Mouse (Mus musculus) midbrain, embryonic 12.5 days (tissue): ENCODE results near the gene Alox12. TPM values are rescaled to one million over a fixed set of nuclear protein-coding genes. Genes with fewer than 3 reads are reported as not detected.

Source experiments
- ATAC-seq: fragments of 200-750 bp; cut with Nextera tagmentation; 2 replicates; pipeline ENCODE4 v1.8.0; 2017; ENCODE audit warnings: low read depth, moderate TSS enrichment, moderate library complexity; ENCODE audit not compliant: low FRiP score
- H3K27ac ChIP-seq: fragments of 300-500 bp; sonication (generic); replicated peaks from 2 replicates; pipeline ENCODE4 v1.5.1; 2016; ENCODE audit warnings: mild to moderate bottlenecking
- H3K27me3 ChIP-seq: fragments of 300-500 bp; sonication (generic); 2 replicates; pipeline ENCODE4 v1.6.1; 2016; ENCODE audit warnings: mild to moderate bottlenecking
- H3K36me3 ChIP-seq: fragments of 300-500 bp; sonication (generic); 2 replicates; pipeline ENCODE4 v1.6.1; 2016
- H3K4me1 ChIP-seq: fragments of 300-500 bp; sonication (generic); 2 replicates; pipeline ENCODE4 v1.6.1; 2016
- H3K4me2 ChIP-seq: fragments of 300-500 bp; sonication (generic); replicated peaks from 2 replicates; pipeline ENCODE4 v1.6.1; 2016; ENCODE audit warnings: mild to moderate bottlenecking, moderate library complexity
- H3K4me3 ChIP-seq: fragments of 300-500 bp; sonication (generic); 2 replicates; pipeline ENCODE4 v1.5.1; 2016; ENCODE audit warnings: mild to moderate bottlenecking
- H3K9ac ChIP-seq: fragments of 300-500 bp; sonication (generic); replicated peaks from 2 replicates; pipeline ENCODE4 v1.6.1; 2016; ENCODE audit warnings: mild to moderate bottlenecking, moderate library complexity
- H3K9me3 ChIP-seq: fragments of 300-500 bp; sonication (generic); 2 replicates; pipeline ENCODE4 v1.6.1; 2016; ENCODE audit warnings: mild to moderate bottlenecking
- WGBS: fragments of 180-500 bp; shearing (Covaris S2); methylation state at CpG from one replicate; pipeline ENCODE4 v1.1.7; 2016; 5-methylcytosine and 5-hydroxymethylcytosine counted together
- polyA plus RNA-seq: library from polyadenylated mRNA; unstranded; fragments of >200 nt; fragmentation: Nextera tagmentation; extraction: Ambion mirVana; gene quantifications from 2 replicates; pipeline ENCODE4 v1.2.1, GENCODE M21; 2016

Gene Alox12
- polyA plus RNA-seq, 1 experiment from 2014 or later: 1.8 TPM

- WGBS: 89% methylated on average over 4 of the region's 4 CpGs
- Histone ChIP-seq H3K9ac (no peak overlapping the region), H3K4me1 (peaks cover 54% of the 10 kb centered on the region), H3K4me2 (no peak overlapping the region; the same call in 1 of the 2 replicates), H3K36me3 (peaks cover 16% of the 10 kb centered on the region), H3K27me3 (peaks cover 58% of the 10 kb centered on the region), H3K27ac (no peak overlapping the region), H3K4me3 (no peak overlapping the region), H3K9me3 (no peaks in the 10 kb centered on the region)
- ATAC-seq: no peak
These were observed 37.1 kb downstream of the Alox12 start for GRCm38 (mm10) chr11:70218039-70218438.

- peaks cover 71% of the 10 kb centered on the region for H3K27me3 ChIP-seq
- peaks cover 44% of the 10 kb centered on the region for H3K4me1 ChIP-seq
- H3K9me3 ChIP-seq: no peaks in the 10 kb centered on the region
- H3K27ac ChIP-seq: no peak overlapping the region
- 46% methylated on average over 3 of the region's 3 CpGs for WGBS
- no peak for ATAC-seq
- H3K9ac ChIP-seq: no peak overlapping the region
- H3K4me2 ChIP-seq: no peak overlapping the region
- H3K36me3 ChIP-seq: peaks cover 16% of the 10 kb centered on the region
- H3K4me3 ChIP-seq: no peak overlapping the region
These were observed 39.0 kb downstream of the Alox12 start for GRCm38 (mm10) chr11:70216103-70216502.

- H3K4me2 ChIP-seq: no peak overlapping the region; the same call in 1 of the 2 replicates
- no peak overlapping the region for H3K27ac ChIP-seq
- peaks cover 76% of the 10 kb centered on the region for H3K27me3 ChIP-seq
- H3K9ac ChIP-seq: no peak overlapping the region
- H3K36me3 ChIP-seq: peaks cover 16% of the 10 kb centered on the region
- peaks cover 44% of the 10 kb centered on the region for H3K4me1 ChIP-seq
- H3K4me3 ChIP-seq: 0 out of 2 replicates have a peak overlapping the region, but pooled peaks have one; percentile 33
- no peaks in the 10 kb centered on the region for H3K9me3 ChIP-seq
- WGBS: 9% methylated on average over 22 of the region's 22 CpGs
- no peak for ATAC-seq
These were observed 39.9 kb downstream of the Alox12 start for GRCm38 (mm10) chr11:70215301-70215700.

GRCm38 (mm10) chr11:70214856-70215209 is 40.3 kb downstream of the Alox12 start:
- peaks cover 76% of the 10 kb centered on the region for H3K27me3 ChIP-seq
- no peaks in the 10 kb centered on the region for H3K9me3 ChIP-seq
- no peak overlapping the region for H3K9ac ChIP-seq
- ATAC-seq: no peak
- H3K4me3 ChIP-seq: peak overlapping the region; percentile 33
- peak overlapping the region; percentile 59 for H3K4me2 ChIP-seq
- H3K36me3 ChIP-seq: peaks cover 16% of the 10 kb centered on the region
- peaks cover 41% of the 10 kb centered on the region for H3K4me1 ChIP-seq
- 5% methylated on average over 18 of the region's 18 CpGs for WGBS
- H3K27ac ChIP-seq: no peak overlapping the region

GRCm38 (mm10) chr11:70214191-70214855 is 40.8 kb downstream of the Alox12 start:
- WGBS: under 1% methylated on average over 46 of the region's 46 CpGs
- peak; percentile 30; the same call in 1 of the 2 replicates for ATAC-seq
- no peak overlapping the region for H3K27ac ChIP-seq
- peak overlapping the region; percentile 33 for H3K4me3 ChIP-seq
- peak overlapping the region; percentile 59 for H3K4me2 ChIP-seq
- H3K4me1 ChIP-seq: peaks cover 37% of the 10 kb centered on the region
- no peaks in the 10 kb centered on the region for H3K9me3 ChIP-seq
- H3K36me3 ChIP-seq: peaks cover 16% of the 10 kb centered on the region
- H3K9ac ChIP-seq: peak overlapping the region; percentile 25; the same call in 1 of the 2 replicates
- peaks cover 76% of the 10 kb centered on the region for H3K27me3 ChIP-seq

- Histone ChIP-seq H3K4me2 (peak overlapping the region; percentile 59), H3K36me3 (peaks cover 16% of the 10 kb centered on the region), H3K27me3 (peaks cover 73% of the 10 kb centered on the region), H3K9ac (peak overlapping the region; percentile 25; the same call in 1 of the 2 replicates), H3K4me1 (peaks cover 31% of the 10 kb centered on the region), H3K4me3 (peak overlapping the region; percentile 33), H3K9me3 (no peaks in the 10 kb centered on the region), H3K27ac (no peak overlapping the region)
- WGBS: 6% methylated on average over 26 of the region's 26 CpGs
- ATAC-seq: no peak; the same call in 1 of the 2 replicates
These were observed 41.4 kb downstream of the Alox12 start for GRCm38 (mm10) chr11:70213736-70214135.

- Histone ChIP-seq H3K36me3 (peaks cover 15% of the 10 kb centered on the region), H3K27me3 (peaks cover 66% of the 10 kb centered on the region), H3K4me3 (no peak overlapping the region), H3K4me2 (no peak overlapping the region), H3K27ac (no peak overlapping the region), H3K9ac (no peak overlapping the region; the same call in 1 of the 2 replicates), H3K9me3 (no peaks in the 10 kb centered on the region), H3K4me1 (peaks cover 26% of the 10 kb centered on the region)
- ATAC-seq: no peak
- 12% methylated on average over 9 of the region's 9 CpGs for WGBS
These were observed 42.3 kb downstream of the Alox12 start for GRCm38 (mm10) chr11:70212896-70213295.

- H3K27me3 ChIP-seq: peaks cover 61% of the 10 kb centered on the region
These were observed 42.7 kb downstream of the Alox12 start, which contains the start of gene Slc16a11 for GRCm38 (mm10) chr11:70212423-70212822. Gene Slc16a11, plus strand, starts transcription at chr11:70212752.

GRCm38 (mm10) chr11:70211972-70212371 is 43.2 kb downstream of the Alox12 start:
- H3K4me1 ChIP-seq: peaks cover 26% of the 10 kb centered on the region
- 76% methylated on average over 6 of the region's 6 CpGs for WGBS
- H3K27ac ChIP-seq: no peak overlapping the region
- H3K4me2 ChIP-seq: no peak overlapping the region
- no peaks in the 10 kb centered on the region for H3K9me3 ChIP-seq
- H3K27me3 ChIP-seq: peaks cover 57% of the 10 kb centered on the region
- no peak overlapping the region for H3K4me3 ChIP-seq
- peaks cover 6% of the 10 kb centered on the region; the same call in 1 of the 2 replicates for H3K36me3 ChIP-seq
- H3K9ac ChIP-seq: no peak overlapping the region
- no peak for ATAC-seq

More at GRCm38 (mm10) chr11:70212423-70212822, 42.7 kb downstream of the Alox12 start, which contains the start of gene Slc16a11:
- Histone ChIP-seq H3K36me3 (peaks cover 10% of the 10 kb centered on the region), H3K9ac (no peak within 1 kb of the TSS; the same call in 1 of the 2 replicates), H3K27ac (no peak within 1 kb of the TSS), H3K4me1 (peaks cover 26% of the 10 kb centered on the region), H3K9me3 (no peaks in the 10 kb centered on the region), H3K4me2 (peak within 1 kb of the TSS; percentile 59), H3K4me3 (peak within 1 kb of the TSS; percentile 33; the same call in 1 of the 2 replicates)
- WGBS: 74% methylated on average over 6 of the region's 6 CpGs
- ATAC-seq: no peak

GRCm38 (mm10) chr11:70210681-70211080 is 44.5 kb downstream of the Alox12 start:
- Histone ChIP-seq H3K27ac (no peak overlapping the region), H3K9me3 (no peaks in the 10 kb centered on the region), H3K4me3 (no peak overlapping the region), H3K9ac (no peak overlapping the region), H3K4me2 (no peak overlapping the region), H3K27me3 (peaks cover 51% of the 10 kb centered on the region), H3K36me3 (no peaks in the 10 kb centered on the region), H3K4me1 (peaks cover 26% of the 10 kb centered on the region)
- ATAC-seq: no peak
- 92% methylated on average over 2 of the region's 2 CpGs for WGBS

- 77% methylated on average over 5 of the region's 5 CpGs for WGBS
- Histone ChIP-seq H3K9ac (no peak overlapping the region), H3K36me3 (no peaks in the 10 kb centered on the region), H3K27ac (no peak overlapping the region), H3K27me3 (peaks cover 33% of the 10 kb centered on the region), H3K9me3 (no peaks in the 10 kb centered on the region), H3K4me1 (peaks cover 11% of the 10 kb centered on the region; the same call in 1 of the 2 replicates), H3K4me3 (no peak overlapping the region), H3K4me2 (no peak overlapping the region)
- ATAC-seq: no peak
These were observed 46.3 kb downstream of the Alox12 start for GRCm38 (mm10) chr11:70208778-70209388.

- WGBS: 87% methylated on average over 7 of the region's 7 CpGs
These were observed 47.9 kb downstream of the Alox12 start for GRCm38 (mm10) chr11:70207283-70207682.

More at GRCm38 (mm10) chr11:70207283-70207682, 47.9 kb downstream of the Alox12 start:
- peaks cover 17% of the 10 kb centered on the region for H3K27me3 ChIP-seq
- no peak overlapping the region for H3K27ac ChIP-seq
- no peak overlapping the region for H3K9ac ChIP-seq
- H3K4me3 ChIP-seq: no peak overlapping the region
- no peaks in the 10 kb centered on the region for H3K36me3 ChIP-seq
- no peaks in the 10 kb centered on the region for H3K4me1 ChIP-seq
- H3K9me3 ChIP-seq: no peaks in the 10 kb centered on the region
- no peak overlapping the region for H3K4me2 ChIP-seq
- ATAC-seq: no peak
